Mouse (Mus musculus) thymus, adult 2 months (tissue): Measurements from ENCODE around the gene Olfr652. TPM values are rescaled to one million over a fixed set of nuclear protein-coding genes. Genes with fewer than 3 reads are reported as not detected.

Source experiments
- DNase-seq: peaks from one replicate; pipeline ENCODE4 v3.0.0; 2021
- H3K27ac ChIP-seq: fragments of 200-500 bp; 2 replicates; pipeline ENCODE4 v1.5.1; 2012; ENCODE audit warnings: low read length, control low read depth; ENCODE audit not compliant: control insufficient read depth, insufficient read depth
- H3K27me3 ChIP-seq: fragments of 200-500 bp; 2 replicates; pipeline ENCODE4 v1.6.1; 2012; ENCODE audit warnings: mild to moderate bottlenecking, low read length, moderate library complexity, mixed read lengths; ENCODE audit not compliant: control insufficient read depth, insufficient read depth
- H3K36me3 ChIP-seq: fragments of 200-500 bp; 2 replicates; pipeline ENCODE4 v1.6.1; 2012; ENCODE audit warnings: mild to moderate bottlenecking, low read length, moderate library complexity; ENCODE audit not compliant: control insufficient read depth, insufficient read depth
- H3K4me1 ChIP-seq: fragments of 200-500 bp; replicated peaks from 2 replicates; pipeline ENCODE4 v1.6.1; 2012; ENCODE audit warnings: low read length; ENCODE audit not compliant: control insufficient read depth, insufficient read depth
- H3K4me3 ChIP-seq: fragments of 200-500 bp; 2 replicates; pipeline ENCODE4 v1.5.1; 2012; ENCODE audit warnings: mild to moderate bottlenecking, low read length, control low read depth, moderate library complexity; ENCODE audit not compliant: control insufficient read depth, insufficient read depth
- CTCF ChIP-seq: fragments of 200-500 bp; IDR thresholded peaks from 2 replicates; pipeline ENCODE4 v1.5.1; 2012; ENCODE audit warnings: mild to moderate bottlenecking, control low read depth, low read length, moderate library complexity, borderline replicate concordance; ENCODE audit not compliant: control insufficient read depth, poor library complexity, insufficient read depth; ENCODE audit errors: extremely low read depth
- POLR2A ChIP-seq: fragments of 200-500 bp; IDR thresholded peaks from 2 replicates; pipeline ENCODE4 v1.6.1; 2012; ENCODE audit warnings: mild to moderate bottlenecking, low read length, control low read depth, moderate library complexity; ENCODE audit not compliant: control insufficient read depth, poor library complexity, insufficient read depth; ENCODE audit errors: extremely low read depth
- WGBS: fragments of 180-500 bp; shearing (Covaris S2); methylation state at CpG from one replicate; pipeline ENCODE4 v1.1.7; 2018; 5-methylcytosine and 5-hydroxymethylcytosine counted together
- polyA plus RNA-seq: library from polyadenylated mRNA; depleted of rRNA; stranded (reverse); fragments of >200 nt; gene quantifications from 2 replicates; pipeline ENCODE4 v1.2.3, GENCODE M21; 2012; rRNA removed

Gene Olfr652
- polyA plus RNA-seq, 1 experiment, result not detected

GRCm38 (mm10) chr7:104588274-104588673 is 27.6 kb downstream of the Olfr652 start:
- H3K4me3 ChIP-seq, result no peak overlapping the region
- H3K36me3 ChIP-seq, result no peaks in the 10 kb centered on the region
- no peak for DNase-seq
- TF ChIP-seq CTCF (no peak), POLR2A (no peak)
- no peaks in the 10 kb centered on the region for H3K27me3 ChIP-seq
- no peaks in the 10 kb centered on the region for H3K4me1 ChIP-seq
- H3K27ac ChIP-seq, result no peak overlapping the region
- WGBS, result 49% methylated on average over 5 of the region's 5 CpGs

- Histone ChIP-seq H3K4me1 (no peaks in the 10 kb centered on the region), H3K36me3 (no peaks in the 10 kb centered on the region), H3K27me3 (no peaks in the 10 kb centered on the region), H3K27ac (no peak within 1 kb of the TSS), H3K4me3 (no peak within 1 kb of the TSS)
- 92% methylated on average over 2 of the region's 2 CpGs for WGBS
- DNase-seq, result no peak
- TF ChIP-seq CTCF (no peak), POLR2A (no peak)
Measured at GRCm38 (mm10) chr7:104601679-104602078, 41.0 kb downstream of the Olfr652 start, which contains the start of gene Olfr655. Gene Olfr655, minus strand, starts transcription at chr7:104601779.

GRCm38 (mm10) chr7:104603173-104603572 is 42.5 kb downstream of the Olfr652 start:
- H3K27ac ChIP-seq, result no peak overlapping the region
- H3K4me3 ChIP-seq, result no peak overlapping the region
- H3K27me3 ChIP-seq, result no peaks in the 10 kb centered on the region
- WGBS, result 21% methylated on average over 3 of the region's 3 CpGs
- H3K36me3 ChIP-seq, result no peaks in the 10 kb centered on the region
- no peaks in the 10 kb centered on the region for H3K4me1 ChIP-seq
- TF ChIP-seq CTCF, result no peak
- no peak for TF ChIP-seq POLR2A
- DNase-seq, result peak; percentile 57

GRCm38 (mm10) chr7:104604727-104605126 is 44.0 kb downstream of the Olfr652 start:
- TF ChIP-seq POLR2A, result no peak
- TF ChIP-seq CTCF, result no peak
- H3K27ac ChIP-seq, result no peak overlapping the region
- H3K36me3 ChIP-seq, result no peaks in the 10 kb centered on the region
- no peak for DNase-seq
- no peaks in the 10 kb centered on the region for H3K4me1 ChIP-seq
- H3K27me3 ChIP-seq, result no peaks in the 10 kb centered on the region
- no peak overlapping the region for H3K4me3 ChIP-seq

GRCm38 (mm10) chr7:104613655-104614054 is 53.0 kb downstream of the Olfr652 start, which contains the start of gene Olfr656:
Gene Olfr656, plus strand, starts transcription at chr7:104613955.
- no peak within 1 kb of the TSS for H3K4me3 ChIP-seq
- H3K27me3 ChIP-seq, result no peaks in the 10 kb centered on the region
- TF ChIP-seq POLR2A (no peak), CTCF (no peak)
- H3K4me1 ChIP-seq, result no peaks in the 10 kb centered on the region
- no peak within 1 kb of the TSS for H3K27ac ChIP-seq
- 90% methylated on average over 4 of the region's 4 CpGs for WGBS
- DNase-seq, result no peak
- H3K36me3 ChIP-seq, result no peaks in the 10 kb centered on the region

Other genes starting within 250 kb of the Olfr652 start
- gene Trim12a, start 245.4 kb upstream of the Olfr652 start, polyA plus RNA-seq, result 15.2 and 26.9 TPM in 2 replicates
- gene Trim34b, start 231.4 kb upstream of the Olfr652 start, polyA plus RNA-seq, result 6.4 and 10.6 TPM in 2 replicates
- 9.8 and 10.4 TPM in 2 replicates for gene Trim12c, start 207.5 kb upstream of the Olfr652 start, polyA plus RNA-seq
- 0.34 and 0.74 TPM in 2 replicates for gene Trim30b, start 191.0 kb upstream of the Olfr652 start, polyA plus RNA-seq
- 0.06 TPM in 1 of 2 replicates, not detected in the other for gene Trim30c, start 160.1 kb upstream of the Olfr652 start, polyA plus RNA-seq
- gene Trim30a, start 95.7 kb upstream of the Olfr652 start, polyA plus RNA-seq, result 10.3 and 16.8 TPM in 2 replicates
- gene Trim30d, start 53.1 kb upstream of the Olfr652 start, polyA plus RNA-seq, result 2.2 and 4.8 TPM in 2 replicates
- not detected in 2 replicates for gene Olfr651, start 10.8 kb upstream of the Olfr652 start, polyA plus RNA-seq
- not detected in 2 replicates for gene Olfr653, start 16.4 kb downstream of the Olfr652 start, polyA plus RNA-seq
- not detected in 2 replicates for gene Olfr654, start 26.1 kb downstream of the Olfr652 start, polyA plus RNA-seq
- gene Olfr655, start 40.9 kb downstream of the Olfr652 start, polyA plus RNA-seq, result not detected in 2 replicates
- not detected in 2 replicates for gene Olfr656, start 53.1 kb downstream of the Olfr652 start, polyA plus RNA-seq
- gene Olfr657, start 63.9 kb downstream of the Olfr652 start, polyA plus RNA-seq, result not detected in 2 replicates
- not detected in 2 replicates for gene Olfr658, start 86.4 kb downstream of the Olfr652 start, polyA plus RNA-seq
- gene Olfr659, start 105.9 kb downstream of the Olfr652 start, polyA plus RNA-seq, result not detected in 2 replicates
- not detected in 2 replicates for gene Olfr661, start 125.6 kb downstream of the Olfr652 start, polyA plus RNA-seq
- gene Usp17le, start 216.6 kb downstream of the Olfr652 start, polyA plus RNA-seq, result 0.08 and 0.12 TPM in 2 replicates